Mouse (Mus musculus): Measurements from ENCODE around the gene Lama5. TPM values are rescaled to one million over a fixed set of nuclear protein-coding genes. Genes with fewer than 3 reads are reported as not detected.

Gene Lama5
- polyA plus RNA-seq, 1 experiment from 2014 or later, result 221 TPM

DNA sequence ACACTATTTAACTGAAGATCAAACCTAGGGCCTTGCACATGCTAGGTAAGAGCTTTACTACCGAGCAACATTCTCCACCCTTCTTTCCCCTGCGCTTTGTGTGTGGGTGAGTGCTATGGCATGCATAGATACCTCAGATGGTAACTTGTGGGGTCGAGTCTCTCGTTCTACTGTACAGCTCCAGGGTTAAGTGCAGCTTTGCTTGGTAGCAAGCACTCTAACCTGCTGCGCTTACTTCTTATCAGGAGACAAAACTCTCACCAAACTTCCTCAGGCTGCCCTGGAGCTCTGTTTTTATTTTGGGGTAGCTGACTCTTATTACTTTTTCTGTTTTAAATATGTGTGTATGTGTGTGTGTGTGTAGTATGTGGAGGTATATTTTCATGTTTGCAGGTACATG lies 90.2 kb downstream of the Lama5 start:
- in situ Hi-C loops (cut with MboI; ENCODE audit: low pct_unique_long_range_greater_than_20kb), result no loop called here
- DNase-seq (ENCODE audit: low read depth, low spot score), result no peak
- H3K27me3 ChIP-seq, result no peaks in the 10 kb centered on the region
- ChIA-PET CTCF (interaction anchor here (1.0 kb wide), 1 partner anchor 34 kb away, joined by 3 read pairs; no protein-coding TSS in a partner anchor), POLR2A (no interaction called here)
- TF ChIP-seq CTCF (IDR thresholded peaks at IDR 0.05), result no peak
- no peak for ATAC-seq

DNA sequence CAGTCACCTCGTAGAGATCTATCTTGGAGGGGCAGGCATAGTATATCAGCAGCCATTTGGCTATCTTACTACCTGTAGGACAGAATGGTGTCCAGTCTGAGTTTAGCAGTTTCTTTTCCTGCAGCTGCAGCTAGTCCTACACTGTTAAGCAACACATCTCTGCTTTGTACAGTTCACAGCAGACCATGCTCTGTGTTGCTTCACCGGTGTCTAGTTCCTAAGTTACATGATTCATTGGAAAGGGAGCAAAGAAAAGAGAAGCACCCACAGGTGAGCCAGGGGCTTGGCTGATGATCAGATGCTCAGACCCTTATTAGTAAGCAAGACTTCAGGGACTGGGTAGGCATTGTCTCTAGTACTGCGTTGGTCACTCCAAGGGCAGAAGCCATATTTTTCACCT lies 91.7 kb downstream of the Lama5 start:
- no peak for ATAC-seq
- TF ChIP-seq CTCF (IDR thresholded peaks at IDR 0.05), result no peak

GRCm38 (mm10) chr2:180133231-180133630 lies 92.4 kb downstream of the Lama5 start:
- POLR2A ChIA-PET, result no interaction called here
- CTCF ChIA-PET, result interaction anchor here (0.9 to 1.3 kb wide), 3 partner anchors 13 to 37 kb away, joined by 3 to 4 read pairs (median 3); no protein-coding TSS in a partner anchor
- no peak for DNase-seq (ENCODE audit: low read depth, low spot score)
- no peak for TF ChIP-seq CTCF (IDR thresholded peaks at IDR 0.05)
- in situ Hi-C loops (cut with MboI; ENCODE audit: low pct_unique_long_range_greater_than_20kb), result no loop called here
- ATAC-seq, result no peak
- H3K27me3 ChIP-seq, result no peaks in the 10 kb centered on the region

More for the DNA sequence above, 91.7 kb downstream of the Lama5 start:
- POLR2A ChIA-PET, result interaction anchor here (0.6 kb wide), 1 partner anchor 533 kb away, joined by 5 read pairs; no protein-coding TSS in a partner anchor
- no peak for DNase-seq (ENCODE audit: low read depth, low spot score)
- H3K27me3 ChIP-seq, result no peaks in the 10 kb centered on the region
- in situ Hi-C loops (cut with MboI; ENCODE audit: low pct_unique_long_range_greater_than_20kb), result no loop called here
- CTCF ChIA-PET, result interaction anchor here (1.0 to 1.3 kb wide), 2 partner anchors 12 to 18 kb away, joined by 3 to 4 read pairs; no protein-coding TSS in a partner anchor

DNA sequence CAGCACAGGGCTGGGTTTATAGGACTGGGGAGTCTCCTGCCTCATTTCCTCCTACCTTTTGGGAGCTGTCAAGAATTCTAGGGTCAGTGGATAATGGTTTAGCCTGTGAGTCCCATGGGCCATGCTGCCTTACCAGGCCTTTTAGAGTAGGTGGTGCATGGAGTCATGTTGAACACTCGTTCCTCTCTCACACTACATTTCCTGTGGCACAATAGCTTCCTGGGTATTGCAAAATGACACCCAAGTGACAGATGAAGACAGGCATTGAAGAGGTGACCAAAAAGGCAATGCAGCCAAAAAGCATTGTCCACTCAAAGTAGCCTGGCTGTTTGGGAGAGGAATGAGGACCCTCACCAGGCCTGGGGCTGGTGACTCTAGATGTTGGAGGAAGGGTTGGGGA lies 98.0 kb downstream of the Lama5 start:
- DNase-seq (ENCODE audit: low read depth, low spot score) (no peak), ATAC-seq (no peak)
- in situ Hi-C loops (cut with MboI; ENCODE audit: low pct_unique_long_range_greater_than_20kb), result loop anchor here (10.0 kb wide), 1 partner anchor 53 kb away; the partner anchor contains the start of gene Mtg2
- POLR2A ChIA-PET, result interaction anchor here (1.3 kb wide), 1 partner anchor 21 kb away, joined by 3 read pairs; no protein-coding TSS in a partner anchor
- CTCF ChIA-PET, result interaction anchor here (0.7 to 1.6 kb wide), 5 partner anchors 11 to 93 kb away, joined by 3 to 4 read pairs (median 3); no protein-coding TSS in a partner anchor
- TF ChIP-seq CTCF (IDR thresholded peaks at IDR 0.05), result no peak
- H3K27me3 ChIP-seq, result no peaks in the 10 kb centered on the region

Other genes with a start within 250 kb of the Lama5 start
- gene Taf4, start 249.2 kb downstream of the Lama5 start, polyA plus RNA-seq (2021), result 23.5 TPM
- gene Lsm14b, start 200.9 kb downstream of the Lama5 start, polyA plus RNA-seq (2021), result 51.1 TPM
- gene Psma7, start 183.4 kb downstream of the Lama5 start, polyA plus RNA-seq (2021), result 316 TPM
- gene Ss18l1, start 183.3 kb downstream of the Lama5 start, polyA plus RNA-seq (2021), result 8.1 TPM
- gene Mtg2, start 155.3 kb downstream of the Lama5 start, polyA plus RNA-seq (2021), result 22.4 TPM
- gene Hrh3, start 121.4 kb downstream of the Lama5 start, polyA plus RNA-seq (2021), result 0.08 TPM
- 41.0 TPM for gene Osbpl2, start 106.6 kb downstream of the Lama5 start, polyA plus RNA-seq (2021)
- gene Adrm1, start 54.4 kb downstream of the Lama5 start, polyA plus RNA-seq (2021), result 163 TPM
- gene Rps21, start 31.5 kb upstream of the Lama5 start, polyA plus RNA-seq (2021), result 1,364 TPM
- gene Cables2, start 47.6 kb upstream of the Lama5 start, polyA plus RNA-seq (2021), result 12.7 TPM
- not detected for gene Rbbp8nl, start 64.0 kb upstream of the Lama5 start, polyA plus RNA-seq (2021)
- gene Gata5, start 108.8 kb upstream of the Lama5 start, polyA plus RNA-seq (2021), result not detected
- gene Slco4a1, start 230.4 kb upstream of the Lama5 start, polyA plus RNA-seq (2021), result 89.8 TPM